Mouse (Mus musculus) intestine, embryonic 14.5 days (tissue): ENCODE data around the gene Gm3250. TPM values are rescaled to one million over a fixed set of nuclear protein-coding genes. Genes with fewer than 3 reads are reported as not detected.
"Not testable (repeated sequence)": the region's sequence is repeated elsewhere in the genome, so short reads cannot be mapped to it uniquely, and the experiment has no call there.

Source experiments
- ATAC-seq: fragments of 200-750 bp; cut with Nextera tagmentation; replicated peaks from 2 replicates; pipeline ENCODE4 v1.8.0; 2017; ENCODE audit warnings: low read depth, moderate number of reproducible peaks, moderate TSS enrichment, moderate library complexity; ENCODE audit not compliant: low FRiP score, low TSS enrichment
- DNase-seq: peaks from one replicate; pipeline ENCODE4 v3.0.0-alpha.2; 2018; ENCODE audit warnings: low spot score
- H3K27ac ChIP-seq: fragments of 300-500 bp; sonication (generic); 2 replicates; pipeline ENCODE4 v1.5.1; 2014; ENCODE audit warnings: low read depth, mild to moderate bottlenecking, control low read depth
- H3K27me3 ChIP-seq: fragments of 300-500 bp; sonication (generic); replicated peaks from 2 replicates; pipeline ENCODE4 v1.6.1; 2014; ENCODE audit warnings: low read length, control low read depth; ENCODE audit not compliant: control insufficient read depth, insufficient read depth
- H3K36me3 ChIP-seq: fragments of 300-500 bp; sonication (generic); 2 replicates; pipeline ENCODE4 v1.6.1; 2014; ENCODE audit warnings: low read length, control low read depth; ENCODE audit not compliant: control insufficient read depth, insufficient read depth
- H3K4me1 ChIP-seq: fragments of 300-500 bp; sonication (generic); replicated peaks from 2 replicates; pipeline ENCODE4 v1.6.1; 2014; ENCODE audit warnings: low read length, control low read depth, mixed read lengths; ENCODE audit not compliant: control insufficient read depth, insufficient read depth
- H3K4me2 ChIP-seq: fragments of 300-500 bp; sonication (generic); 2 replicates; pipeline ENCODE4 v1.6.1; 2014; ENCODE audit warnings: low read length
- H3K4me3 ChIP-seq: fragments of 300-500 bp; sonication (generic); 2 replicates; pipeline ENCODE4 v1.5.1; 2014; ENCODE audit warnings: low read depth, low read length, control low read depth, mixed read lengths
- H3K9ac ChIP-seq: fragments of 300-500 bp; sonication (generic); 2 replicates; pipeline ENCODE4 v1.6.1; 2014; ENCODE audit warnings: mild to moderate bottlenecking, low read length
- H3K9me3 ChIP-seq: fragments of 300-500 bp; sonication (generic); 2 replicates; pipeline ENCODE4 v1.6.1; 2016; ENCODE audit warnings: low read length, control low read depth; ENCODE audit not compliant: control insufficient read depth
- WGBS: fragments of 180-500 bp; shearing (Covaris S2); extraction: QIAGEN DNeasy Blood & Tissue Kit; methylation state at CpG from one replicate; pipeline ENCODE4 v1.1.7; 2014; 5-methylcytosine and 5-hydroxymethylcytosine counted together
- polyA plus RNA-seq: library from polyadenylated mRNA; unstranded; fragments of >200 nt; fragmentation: Nextera tagmentation; extraction: Ambion mirVana; gene quantifications from 2 replicates; pipeline ENCODE4 v1.2.1, GENCODE M21; 2014

Gm3250 gene
- polyA plus RNA-seq, 1 experiment from 2014 or later: not detected

DNA sequence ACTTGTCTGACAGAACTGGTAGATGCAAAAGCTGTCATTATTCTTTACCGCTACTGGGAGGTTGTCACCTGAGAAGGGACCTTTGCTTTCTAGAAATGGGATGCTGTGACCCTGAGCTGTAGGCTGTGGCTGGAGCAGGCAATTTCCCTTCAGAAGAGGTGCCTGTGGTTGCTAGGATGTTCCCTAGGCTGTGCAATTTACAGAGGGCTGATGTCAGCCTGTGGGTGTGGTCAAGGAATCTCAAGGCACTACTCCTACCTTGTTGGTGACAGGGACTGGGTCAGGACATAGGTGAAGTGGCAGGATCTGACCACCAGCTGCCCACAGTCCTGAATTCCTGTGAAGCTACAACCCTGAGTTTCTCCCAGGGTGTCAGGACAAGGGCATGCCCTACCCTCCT, 12.6 kb downstream of the Gm3250 start:
- Histone ChIP-seq H3K4me2 (no peak overlapping the region), H3K27ac (no peak overlapping the region), H3K4me1 (no peaks in the 10 kb centered on the region), H3K9me3 (no peaks in the 10 kb centered on the region), H3K4me3 (no peak overlapping the region), H3K27me3 (no peaks in the 10 kb centered on the region), H3K36me3 (no peaks in the 10 kb centered on the region), H3K9ac (no peak overlapping the region)
- DNase-seq (no peak), ATAC-seq (no peak)
- 81% methylated on average over 1 of the region's 1 CpGs for WGBS

DNA sequence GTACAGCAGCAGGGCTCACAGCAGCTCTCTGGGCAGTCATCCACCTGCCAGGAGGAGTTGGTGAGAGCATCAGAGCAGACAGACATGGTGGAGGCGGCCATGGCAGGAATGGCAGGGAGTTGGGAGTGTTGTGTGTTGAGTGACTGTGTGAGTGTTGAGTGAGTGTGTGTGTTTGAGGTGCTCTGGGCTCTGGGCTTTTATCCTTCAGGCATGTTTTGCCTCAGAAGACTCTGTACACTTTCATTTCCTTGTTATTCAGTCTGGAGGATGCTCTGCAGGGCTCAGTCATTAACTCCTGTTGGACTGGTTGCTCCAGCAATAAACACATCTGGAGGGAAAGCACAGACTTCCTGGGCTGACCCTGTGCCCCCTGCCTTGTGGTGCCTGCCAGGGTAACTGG, 22.8 kb downstream of the Gm3250 start, which contains the start of gene Gm3233:
Gene Gm3233 (minus strand): TSS at position 101 of the 400 bp plus-strand sequence.
- H3K27me3 ChIP-seq, H3K4me3 ChIP-seq, H3K9ac ChIP-seq, ATAC-seq, H3K9me3 ChIP-seq, DNase-seq, H3K4me2 ChIP-seq, H3K27ac ChIP-seq, H3K4me1 ChIP-seq, H3K36me3 ChIP-seq: not testable (repeated sequence)
- WGBS: no CpG with 5 or more reads among the region's 1 CpGs

DNA sequence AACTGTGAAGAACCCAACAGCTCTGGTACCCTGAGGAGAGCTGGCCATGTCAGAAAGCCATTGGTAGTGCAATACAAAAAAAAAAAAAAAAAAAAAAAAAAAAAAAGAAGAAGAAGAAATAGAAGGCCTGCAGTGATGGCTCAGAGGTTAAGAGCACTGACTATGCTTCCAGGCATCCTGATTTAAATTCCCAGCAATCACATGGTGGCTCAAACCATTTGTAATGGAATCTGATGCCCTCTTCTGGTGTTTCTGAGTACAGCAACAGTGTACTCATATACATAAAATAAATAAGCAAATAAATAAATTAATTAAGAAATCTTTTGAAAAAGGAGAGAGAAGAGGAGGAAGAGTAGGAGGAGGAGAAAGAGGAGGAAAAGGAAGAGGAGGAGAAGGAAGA, 28.9 kb downstream of the Gm3250 start:
- Histone ChIP-seq H3K9me3 (no peaks in the 10 kb centered on the region), H3K4me2 (no peak overlapping the region), H3K36me3 (no peaks in the 10 kb centered on the region), H3K4me3 (no peak overlapping the region), H3K27me3 (no peaks in the 10 kb centered on the region), H3K27ac (no peak overlapping the region), H3K9ac (no peak overlapping the region), H3K4me1 (no peaks in the 10 kb centered on the region)
- no peak for DNase-seq
- no peak for ATAC-seq

DNA sequence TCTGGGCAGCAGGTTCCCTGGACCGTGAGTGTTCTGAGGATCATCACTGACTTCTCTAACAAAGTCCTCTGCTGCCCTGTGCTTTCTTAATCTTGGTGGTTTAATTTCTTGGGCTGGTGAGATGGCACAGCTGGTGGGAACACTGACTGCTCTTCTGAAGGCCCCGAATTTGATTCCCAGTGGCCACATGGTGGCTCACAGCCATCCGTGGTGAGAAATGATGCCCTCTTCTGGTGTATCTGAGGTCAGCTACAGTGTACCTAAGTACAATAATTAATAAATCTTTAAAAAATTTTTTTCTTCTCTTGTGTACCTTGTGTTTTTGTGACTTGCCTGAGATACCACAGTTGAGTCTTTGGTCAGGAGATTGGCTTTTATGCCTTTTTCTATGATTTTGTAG, 30.0 kb downstream of the Gm3250 start:
- not testable (repeated sequence) for H3K27me3 ChIP-seq, H3K4me1 ChIP-seq, H3K4me3 ChIP-seq, H3K9ac ChIP-seq, H3K27ac ChIP-seq, H3K36me3 ChIP-seq, ATAC-seq, H3K9me3 ChIP-seq, H3K4me2 ChIP-seq, DNase-seq
- 66% methylated on average over 3 of the region's 3 CpGs for WGBS

DNA sequence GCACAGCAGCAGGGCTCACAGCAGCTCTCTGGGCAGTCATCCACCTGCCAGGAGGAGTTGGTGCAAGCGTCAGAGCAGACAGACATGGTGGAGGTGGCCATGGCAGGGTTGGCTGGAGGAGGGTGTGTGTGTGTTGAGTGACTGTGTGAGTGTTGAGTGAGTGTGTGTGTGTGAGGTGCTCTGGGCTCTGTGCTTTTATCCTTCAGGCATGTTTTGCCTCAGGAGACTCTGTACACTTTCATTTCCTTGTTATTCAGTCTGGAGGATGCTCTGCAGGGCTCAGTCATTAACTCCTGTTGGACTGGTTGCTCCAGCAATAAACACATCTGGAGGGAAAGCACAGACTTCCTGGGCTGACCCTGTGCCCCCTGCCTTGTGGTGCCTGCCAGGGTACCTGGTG, 31.1 kb downstream of the Gm3250 start, which contains the start of gene Gm9736:
Gene Gm9736 (minus strand): TSS at position 101 of the 400 bp plus-strand sequence.
- DNase-seq, H3K4me3 ChIP-seq, H3K9ac ChIP-seq, ATAC-seq, H3K4me2 ChIP-seq, H3K9me3 ChIP-seq, H3K27me3 ChIP-seq, H3K4me1 ChIP-seq, H3K36me3 ChIP-seq, H3K27ac ChIP-seq: not testable (repeated sequence)
- 57% methylated on average over 1 of the region's 1 CpGs for WGBS

DNA sequence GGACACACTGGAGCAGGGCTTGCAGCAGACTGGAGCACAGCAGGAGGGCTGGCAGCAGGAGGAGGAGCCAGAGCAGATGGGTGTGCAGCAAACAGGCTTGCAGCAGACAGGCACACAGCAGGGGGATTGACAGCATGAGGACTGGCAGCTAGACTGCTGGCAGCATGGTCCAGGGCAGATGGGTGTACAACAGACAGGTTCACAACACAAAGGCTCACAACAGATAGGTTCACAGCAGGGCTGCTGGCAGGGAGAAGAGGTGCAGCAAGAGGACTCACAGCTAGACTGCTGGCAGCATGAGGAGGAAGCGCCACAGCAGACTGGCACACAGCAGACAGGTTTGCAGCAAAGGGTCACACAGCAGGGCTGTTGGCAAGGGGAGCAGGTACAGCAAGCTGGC, 31.7 kb downstream of the Gm3250 start:
- not testable (repeated sequence) for H3K4me1 ChIP-seq, H3K27me3 ChIP-seq, H3K9ac ChIP-seq, H3K4me2 ChIP-seq, H3K27ac ChIP-seq, H3K36me3 ChIP-seq, ATAC-seq, DNase-seq, H3K4me3 ChIP-seq, H3K9me3 ChIP-seq
- 72% methylated on average over 1 of the region's 1 CpGs for WGBS

DNA sequence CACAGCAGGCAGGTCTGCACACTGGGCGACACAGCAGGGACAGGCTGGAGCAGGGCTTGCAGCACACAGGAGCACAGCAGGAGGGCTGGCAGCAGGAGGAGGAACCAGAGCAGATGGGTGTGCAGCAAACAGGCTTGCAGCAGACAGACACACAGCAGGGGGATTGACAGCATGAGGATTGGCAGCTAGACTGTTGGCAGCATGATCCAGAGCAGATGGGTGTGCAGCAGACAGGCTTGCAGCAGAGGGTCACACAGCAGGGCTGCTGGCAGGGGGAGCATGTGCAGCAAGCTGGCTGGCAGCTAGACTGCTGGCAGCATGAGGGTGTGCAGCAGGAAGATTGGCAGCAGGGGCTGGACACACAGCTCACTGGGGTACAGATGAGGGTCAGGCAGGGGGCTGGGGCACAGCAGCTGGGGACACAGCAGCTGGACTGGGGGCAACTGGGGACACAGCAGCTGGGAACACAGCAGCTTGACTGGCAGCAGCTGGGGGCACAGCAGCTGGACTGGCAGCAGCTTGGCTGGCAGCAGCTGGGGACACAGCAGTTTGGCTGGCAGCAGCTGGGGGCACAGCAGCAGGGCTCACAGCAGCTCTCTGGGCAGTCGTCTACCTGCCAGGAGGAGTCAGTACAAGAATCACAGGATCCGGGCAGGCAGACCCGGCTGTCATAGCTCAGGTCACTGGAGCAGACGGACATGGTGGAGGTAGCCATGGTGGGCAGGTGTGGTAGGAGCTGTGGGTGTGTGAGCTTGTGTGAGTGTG, 40.2 kb downstream of the Gm3250 start, which contains the start of gene Gm18596:
Gene Gm18596 (minus strand): TSS at position 715 of the 765 bp plus-strand sequence.
- DNase-seq, H3K4me1 ChIP-seq, ATAC-seq, H3K36me3 ChIP-seq, H3K4me2 ChIP-seq, H3K4me3 ChIP-seq, H3K9me3 ChIP-seq, H3K27me3 ChIP-seq, H3K9ac ChIP-seq, H3K27ac ChIP-seq: not testable (repeated sequence)
- 55% methylated on average over 4 of the region's 5 CpGs for WGBS

DNA sequence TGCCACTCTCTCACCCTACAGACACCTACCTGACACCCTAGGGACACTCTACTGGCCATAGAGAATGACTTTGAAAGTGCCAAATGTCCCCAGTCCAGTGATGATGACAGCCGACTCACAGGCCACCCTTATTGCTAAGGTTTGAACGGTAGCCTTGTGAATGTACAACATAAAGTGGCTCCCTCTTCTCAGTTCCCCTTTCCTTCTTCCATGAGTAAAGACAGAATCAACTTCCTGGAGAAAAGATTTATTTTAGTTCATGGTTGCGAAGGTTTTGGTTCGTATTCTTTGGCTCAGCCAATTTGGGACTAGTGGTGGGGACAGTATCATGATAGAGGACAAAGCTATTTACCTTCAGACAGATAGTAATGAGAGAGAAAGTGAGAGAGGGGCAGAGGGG, 43.4 kb downstream of the Gm3250 start:
- Histone ChIP-seq H3K4me1 (no peaks in the 10 kb centered on the region), H3K9ac (no peak overlapping the region), H3K27ac (no peak overlapping the region), H3K27me3 (no peaks in the 10 kb centered on the region), H3K4me3 (no peak overlapping the region), H3K9me3 (peaks cover 8% of the 10 kb centered on the region), H3K4me2 (no peak overlapping the region), H3K36me3 (no peaks in the 10 kb centered on the region)
- DNase-seq: no peak
- WGBS: 80% methylated on average over 4 of the region's 4 CpGs
- no peak for ATAC-seq

DNA sequence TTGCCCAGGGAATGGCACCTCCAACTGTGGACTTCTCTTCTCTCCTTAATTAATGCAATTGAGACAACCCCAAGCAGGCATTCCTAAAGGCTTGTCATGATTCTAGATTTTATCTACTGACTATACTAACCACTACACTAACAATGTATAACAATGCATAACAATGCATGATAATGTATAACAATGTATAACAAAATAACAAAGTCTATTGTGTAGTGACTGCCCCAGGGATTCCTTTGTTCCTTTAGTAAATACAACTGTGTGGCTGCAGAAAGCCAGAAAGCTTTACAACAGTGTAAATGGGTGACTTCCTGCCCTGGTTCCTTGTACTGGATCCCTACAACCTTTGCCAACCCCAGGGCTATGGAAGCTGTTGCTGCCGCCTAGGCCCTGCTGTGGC, 46.4 kb downstream of the Gm3250 start:
- H3K27me3 ChIP-seq: no peaks in the 10 kb centered on the region
- H3K9me3 ChIP-seq: peaks cover 8% of the 10 kb centered on the region
- DNase-seq (no peak), ATAC-seq (no peak)
- H3K4me1 ChIP-seq: no peaks in the 10 kb centered on the region
- H3K27ac ChIP-seq: no peak overlapping the region
- no peak overlapping the region for H3K4me3 ChIP-seq
- H3K36me3 ChIP-seq: no peaks in the 10 kb centered on the region
- no peak overlapping the region for H3K4me2 ChIP-seq
- 100% methylated on average over 1 of the region's 1 CpGs for WGBS
- H3K9ac ChIP-seq: no peak overlapping the region
